Mouse (Mus musculus): ENCODE data around the gene Lif.

DNA sequence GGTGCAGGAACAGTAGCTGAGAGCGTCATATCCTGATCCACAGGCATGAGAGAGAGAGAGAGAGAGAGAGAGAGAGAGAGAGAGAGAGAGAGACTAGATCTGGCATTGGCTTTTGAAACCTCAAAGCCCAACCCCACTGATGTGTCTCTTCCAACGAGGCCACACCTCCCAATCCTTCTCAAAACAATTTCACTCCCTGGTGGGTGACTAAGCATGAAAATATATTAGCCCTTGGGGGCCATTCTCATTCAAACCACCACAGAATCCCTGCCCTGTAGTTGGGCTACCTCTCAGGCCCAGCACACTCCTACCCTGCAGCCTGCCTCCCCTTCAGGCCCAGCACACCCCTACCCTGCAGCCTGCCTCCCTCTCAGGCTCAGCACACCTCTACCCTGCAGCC lies 4.5 kb upstream of the Lif start:
- TF ChIP-seq CTCF (IDR thresholded peaks at IDR 0.05; ENCODE audit: low read depth, low read length), result no peak
- no peak for TF ChIP-seq POLR2A (IDR thresholded peaks at IDR 0.05; ENCODE audit: borderline replicate concordance, low read depth, low read length)

Measured in bone marrow macrophage, adult 2 months (primary cell).